Mouse (Mus musculus): ENCODE results near the gene Cpa4.

Cpa4 gene

DNA sequence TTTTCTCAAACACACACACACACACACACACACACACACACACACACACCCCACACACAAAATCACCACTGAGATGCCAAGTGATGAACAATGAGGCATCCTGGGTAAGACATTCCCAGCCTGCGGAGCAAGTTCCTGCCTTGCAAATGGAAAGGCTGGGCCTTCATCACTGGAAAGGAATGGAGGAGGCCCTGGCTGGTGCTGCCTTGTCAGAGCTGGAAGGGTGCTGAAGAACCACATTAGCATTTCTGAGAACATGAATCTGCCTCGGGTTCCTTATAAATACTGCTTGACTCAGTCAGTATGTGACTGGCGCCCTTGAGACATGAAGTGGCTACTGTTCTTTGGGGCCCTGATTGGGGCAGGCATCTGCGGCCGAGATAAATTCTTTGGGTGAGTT is at the start of gene Cpa4:
Gene Cpa4, plus strand, starts transcription at position 301 of the 400 bp plus-strand sequence.
- no peak for DNase-seq (ENCODE audit: low spot score)

DNA sequence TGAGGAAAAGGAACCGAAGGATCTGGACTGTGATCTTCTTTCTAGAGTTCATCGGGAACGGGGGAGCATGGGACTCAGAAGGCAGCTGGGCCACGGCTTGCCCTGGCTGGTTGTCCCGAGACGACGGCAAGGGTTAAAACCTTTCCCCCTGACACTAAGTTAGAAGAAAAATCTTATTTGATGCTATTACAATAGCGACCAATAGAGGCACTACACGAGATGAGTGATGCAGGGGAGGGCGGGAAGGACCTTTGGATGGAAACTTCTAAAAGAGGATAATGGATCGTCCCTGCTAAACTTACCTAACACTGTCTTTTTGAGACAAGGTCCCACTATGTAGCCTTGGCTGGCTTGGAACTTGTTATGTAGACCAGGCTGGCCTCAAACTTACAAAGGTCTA is 47.8 kb upstream of the Cpa4 start:
- DNase-seq (ENCODE audit: low spot score): no peak

DNA sequence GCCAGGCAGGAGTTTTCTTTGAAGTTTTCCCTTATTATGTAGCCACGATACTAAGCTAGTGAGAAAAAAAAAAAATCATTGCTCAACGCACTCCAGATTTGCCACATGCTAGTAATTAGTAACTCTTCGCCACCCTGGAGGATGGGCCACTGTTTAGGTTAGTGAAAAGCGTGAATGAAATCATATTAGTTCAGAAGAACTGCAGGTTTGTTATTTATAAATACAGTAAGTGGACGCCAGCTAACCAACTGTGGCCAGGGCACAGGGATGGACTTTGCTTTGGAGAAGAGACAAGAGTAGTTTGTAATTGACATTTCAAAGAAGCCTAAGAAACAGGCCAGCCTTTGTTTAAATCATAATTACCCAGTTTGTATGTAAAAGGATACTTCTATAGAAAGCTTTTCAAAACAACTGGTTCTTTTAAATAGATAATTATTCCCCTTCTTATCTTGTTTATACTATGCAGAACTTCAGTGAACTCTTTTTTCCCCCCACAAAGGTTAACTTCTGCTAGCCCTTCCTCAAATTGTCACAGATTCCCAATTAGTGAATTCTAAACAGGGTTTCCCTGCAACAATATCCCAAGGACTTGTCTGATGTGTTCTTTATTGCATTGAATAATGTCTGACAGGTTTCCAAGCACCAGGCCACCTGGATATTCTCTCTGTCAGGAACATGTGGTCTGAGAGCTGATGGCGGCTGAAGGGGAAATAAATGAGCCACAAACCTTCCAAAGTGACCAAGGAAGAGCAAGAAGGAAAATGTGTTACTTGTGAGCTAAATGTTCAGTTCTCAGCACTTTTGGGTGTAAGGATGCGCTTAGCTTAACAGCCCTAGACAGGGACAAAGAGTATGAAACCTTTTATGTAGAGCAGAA is 42.5 kb upstream of the Cpa4 start:
- DNase-seq (ENCODE audit: low spot score): no peak

DNA sequence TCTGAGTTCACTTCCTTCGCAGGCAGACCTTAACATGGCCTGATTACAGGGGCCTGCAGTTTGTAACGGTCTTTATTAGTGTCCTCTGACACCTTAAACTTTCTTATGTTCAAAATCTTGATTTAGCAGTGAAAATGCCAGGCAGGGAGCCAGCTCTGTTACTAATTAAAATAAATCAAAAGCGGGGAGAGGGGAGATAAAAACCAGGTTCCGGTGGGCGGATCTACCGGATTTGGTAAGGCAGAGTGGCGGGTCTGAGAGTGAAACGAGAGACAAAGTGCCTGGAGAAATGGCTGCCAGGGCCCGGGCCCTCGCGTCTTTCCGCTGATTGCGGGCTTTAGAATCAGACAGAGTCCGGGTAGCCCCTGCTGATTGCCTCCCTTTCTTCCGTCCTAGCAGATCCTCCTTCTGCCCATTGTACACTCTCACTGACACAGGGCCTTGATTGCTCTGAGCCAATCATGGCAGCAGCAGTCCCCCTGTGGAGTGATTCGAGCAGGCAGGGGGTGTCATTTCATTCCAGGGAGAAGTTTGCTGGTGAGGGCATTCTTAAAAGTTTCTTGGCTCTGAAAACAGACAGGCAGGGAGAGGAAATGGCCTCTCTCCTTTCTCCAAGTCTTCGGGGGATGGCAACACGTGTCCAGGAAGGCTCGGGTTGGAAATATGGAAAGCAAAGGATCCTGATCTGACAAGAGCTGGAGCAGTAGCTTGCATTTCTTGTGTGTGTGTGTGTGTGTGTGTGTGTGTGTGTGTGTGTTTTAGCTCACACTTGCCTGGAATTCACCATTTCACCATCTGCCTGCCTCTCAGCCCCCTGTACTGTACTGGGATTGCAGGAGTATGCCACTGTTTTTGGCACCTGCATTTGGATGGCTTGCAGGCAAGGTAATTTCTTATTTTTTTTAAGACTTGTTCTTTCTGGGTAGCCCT is 41.3 kb upstream of the Cpa4 start:
- peak; percentile 58 for DNase-seq (ENCODE audit: low spot score)

DNA sequence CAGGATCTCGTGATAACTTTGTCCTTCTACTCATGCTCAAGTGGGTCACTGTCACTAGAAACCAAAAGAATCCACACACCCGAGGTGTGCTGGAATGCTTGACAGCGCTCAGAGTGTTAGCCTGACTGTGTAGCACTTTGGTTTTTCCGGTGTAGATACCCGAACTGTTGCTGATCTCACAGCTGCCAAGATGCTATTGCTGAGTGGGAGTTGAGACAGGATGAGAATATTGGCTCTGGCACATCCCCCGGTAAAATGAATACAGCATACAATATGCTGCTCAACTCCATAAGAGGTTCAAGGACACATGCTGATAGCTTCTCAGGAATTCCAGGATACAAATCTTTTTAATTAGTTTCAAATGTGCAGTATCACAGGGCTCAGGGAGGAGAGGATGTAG is 39.4 kb upstream of the Cpa4 start:
- no peak for DNase-seq (ENCODE audit: low spot score)

DNA sequence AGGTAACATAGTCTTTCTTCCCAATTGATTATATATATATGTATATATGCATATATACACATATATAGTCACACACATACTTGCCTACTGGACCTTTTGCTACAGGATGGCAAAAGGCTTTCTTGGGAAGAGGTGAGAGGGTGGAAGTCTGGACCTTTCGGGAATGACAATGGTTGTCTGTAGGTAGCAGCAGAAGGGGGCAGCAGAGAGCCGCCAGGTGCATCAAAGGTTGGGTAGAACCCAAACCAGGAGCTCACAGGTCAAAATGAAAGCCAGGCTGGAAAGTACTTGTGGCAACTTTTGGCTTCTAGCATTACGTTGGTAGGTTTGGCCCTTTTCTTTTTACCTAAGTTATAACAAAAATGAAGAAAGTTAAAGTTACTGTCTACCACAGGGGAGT is 32.8 kb upstream of the Cpa4 start:
- DNase-seq (ENCODE audit: low spot score): peak; percentile 74

DNA sequence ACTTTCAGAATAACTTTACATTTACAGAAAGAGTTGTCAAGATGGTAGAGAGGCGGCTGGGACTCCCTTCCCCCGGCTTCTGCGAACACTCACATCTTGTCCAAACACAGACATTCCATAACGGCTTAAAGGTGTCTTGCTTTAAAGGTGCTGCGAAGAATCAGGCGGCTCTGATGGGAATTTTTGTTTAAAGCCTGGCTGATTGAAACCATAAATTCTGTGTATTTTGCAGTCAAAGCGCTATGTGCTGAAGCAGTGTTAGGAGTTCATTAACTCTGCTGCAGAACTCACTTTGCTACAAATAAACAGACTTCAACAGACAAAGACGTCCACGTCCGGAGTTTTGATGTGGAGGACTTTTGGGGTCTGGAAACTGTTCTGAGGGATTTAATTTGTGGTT is 29.9 kb upstream of the Cpa4 start:
- DNase-seq (ENCODE audit: low spot score): no peak

DNA sequence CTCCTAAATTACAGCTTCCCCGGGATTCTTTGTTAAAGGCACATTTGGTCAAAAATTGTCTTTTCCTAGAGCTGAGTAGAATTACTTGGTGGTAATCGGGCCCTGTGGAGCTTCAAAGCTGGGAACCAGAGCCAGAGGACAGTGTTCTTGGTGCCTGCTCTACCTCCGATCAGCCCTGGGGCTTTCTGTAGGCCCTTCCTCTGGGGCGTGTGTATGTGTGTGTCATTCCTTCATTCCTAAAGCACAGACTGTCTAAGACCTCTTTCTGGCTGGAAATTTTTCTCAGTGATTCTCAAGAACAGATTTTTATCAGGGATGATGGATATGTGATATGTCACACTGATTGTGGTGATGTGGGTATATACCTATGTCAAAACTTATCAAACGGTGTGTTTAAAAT is 29.4 kb upstream of the Cpa4 start:
- DNase-seq (ENCODE audit: low spot score): no peak

DNA sequence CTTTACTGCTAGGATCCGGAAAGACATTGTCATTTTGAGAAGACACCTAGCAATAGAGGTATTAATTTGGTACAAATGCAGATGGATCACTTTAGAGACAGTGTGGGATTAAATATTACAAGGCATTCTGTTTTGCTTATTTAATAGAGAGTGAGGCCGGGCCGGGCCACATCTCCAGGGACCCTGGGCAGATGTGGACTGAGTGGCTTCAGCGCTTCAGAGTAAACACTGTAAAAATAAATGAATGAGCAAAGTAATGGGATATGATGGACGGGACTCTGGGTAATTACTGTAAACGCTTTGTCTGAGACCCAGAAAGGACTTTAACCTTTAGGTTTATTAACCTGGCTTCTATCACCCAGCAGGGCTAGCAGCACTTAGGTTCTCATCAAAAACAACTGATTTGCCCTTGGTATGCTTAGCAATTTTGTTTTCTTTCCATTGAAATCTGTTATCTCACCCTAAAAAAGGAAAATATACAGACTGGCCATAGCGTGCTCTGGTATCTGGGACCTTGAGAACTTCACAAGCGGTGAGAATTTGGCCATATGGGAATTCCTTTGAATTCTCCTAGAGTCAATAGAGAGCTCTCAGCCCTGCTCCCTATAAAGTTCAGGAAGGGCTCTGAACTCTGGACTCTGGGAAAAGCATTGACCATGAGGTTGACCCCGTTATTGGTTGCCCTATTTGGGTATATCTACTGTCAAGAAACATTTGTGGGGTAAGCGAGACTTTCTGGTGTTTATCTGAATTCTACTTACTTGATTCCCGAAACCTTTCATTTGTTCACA is 27.0 kb upstream of the Cpa4 start, which contains the start of gene Cpa2:
Gene Cpa2, plus strand, starts transcription at position 574 of the 791 bp plus-strand sequence.
- no peak for DNase-seq (ENCODE audit: low spot score)

DNA sequence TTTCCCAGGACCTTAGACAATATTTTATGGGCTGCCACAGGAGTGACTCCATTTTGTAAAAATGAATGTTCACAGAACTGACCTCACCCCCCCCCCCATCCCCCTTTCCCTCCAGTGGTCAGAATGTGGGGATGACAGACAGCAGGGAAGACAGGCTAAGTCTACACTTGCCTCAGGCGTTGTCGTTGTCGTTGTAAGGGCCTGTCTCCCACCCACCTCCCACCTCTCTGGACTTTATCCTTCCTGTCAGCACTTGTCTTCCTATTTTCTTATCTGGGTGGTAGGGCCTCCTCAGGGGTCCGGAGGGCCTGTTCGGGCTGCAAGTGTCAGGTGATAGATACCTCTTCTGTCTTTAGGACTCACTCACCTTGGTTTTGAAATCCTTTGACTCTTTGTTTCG is 25.9 kb upstream of the Cpa4 start:
- no peak for DNase-seq (ENCODE audit: low spot score)

DNA sequence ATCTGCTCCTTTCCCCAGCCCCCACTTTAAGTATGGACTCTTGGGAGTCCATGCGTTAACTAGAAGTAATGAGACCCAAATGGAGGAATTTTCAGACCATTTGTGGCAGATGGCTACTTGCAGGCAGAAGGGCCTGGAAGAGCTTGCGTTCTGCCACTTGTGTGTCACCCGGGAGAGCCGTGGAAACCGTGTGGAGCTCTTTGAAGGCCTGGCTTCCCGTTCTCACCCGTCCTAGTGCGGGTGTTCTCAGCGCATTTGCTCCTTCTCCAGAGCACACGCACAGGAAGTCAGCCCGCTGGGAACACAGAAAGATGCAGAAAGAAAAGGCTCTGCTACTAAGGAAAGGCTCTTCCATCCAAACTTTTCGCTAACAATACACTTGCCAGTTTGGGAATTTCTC is 25.1 kb upstream of the Cpa4 start:
- DNase-seq (ENCODE audit: low spot score): no peak

DNA sequence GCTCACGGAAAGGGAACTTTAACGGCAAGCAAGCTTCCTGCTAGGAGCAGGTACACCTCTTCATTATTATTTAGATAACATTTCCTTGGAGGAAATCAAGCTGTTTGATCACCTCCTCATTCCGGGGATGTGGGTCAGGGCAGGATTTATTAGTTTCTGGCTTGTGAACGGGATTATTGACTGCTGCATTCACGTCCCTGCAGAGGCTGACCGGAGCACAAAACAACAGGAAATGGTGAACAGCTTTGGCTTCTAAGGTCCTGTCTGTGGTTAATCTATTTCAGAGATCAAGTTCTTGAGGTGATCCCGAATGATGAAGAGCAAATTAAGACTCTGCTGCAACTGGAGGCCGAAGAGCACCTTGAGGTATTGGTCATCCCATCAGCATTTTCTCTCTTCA is 24.3 kb upstream of the Cpa4 start:
- no peak for DNase-seq (ENCODE audit: low spot score)

DNA sequence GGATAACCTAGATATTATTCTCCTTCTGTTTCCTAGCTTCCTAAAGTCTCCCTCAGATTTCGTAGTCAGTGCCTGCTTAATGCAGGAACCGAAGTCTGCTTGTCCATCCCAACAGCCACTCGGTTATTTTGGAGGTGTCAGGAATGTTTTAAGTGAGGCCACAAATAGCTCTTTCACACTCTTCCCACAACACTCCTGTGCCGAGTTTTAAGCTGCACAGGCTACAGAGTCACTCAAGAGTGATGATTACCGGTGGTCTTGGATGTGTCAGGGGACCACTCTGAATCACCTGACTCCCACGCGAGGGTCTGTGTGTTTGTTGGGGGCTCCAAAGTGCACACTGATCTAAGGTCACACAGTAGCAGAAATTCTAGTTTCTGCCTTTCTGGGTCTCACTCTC is 22.5 kb upstream of the Cpa4 start:
- DNase-seq (ENCODE audit: low spot score): peak; percentile 28

DNA sequence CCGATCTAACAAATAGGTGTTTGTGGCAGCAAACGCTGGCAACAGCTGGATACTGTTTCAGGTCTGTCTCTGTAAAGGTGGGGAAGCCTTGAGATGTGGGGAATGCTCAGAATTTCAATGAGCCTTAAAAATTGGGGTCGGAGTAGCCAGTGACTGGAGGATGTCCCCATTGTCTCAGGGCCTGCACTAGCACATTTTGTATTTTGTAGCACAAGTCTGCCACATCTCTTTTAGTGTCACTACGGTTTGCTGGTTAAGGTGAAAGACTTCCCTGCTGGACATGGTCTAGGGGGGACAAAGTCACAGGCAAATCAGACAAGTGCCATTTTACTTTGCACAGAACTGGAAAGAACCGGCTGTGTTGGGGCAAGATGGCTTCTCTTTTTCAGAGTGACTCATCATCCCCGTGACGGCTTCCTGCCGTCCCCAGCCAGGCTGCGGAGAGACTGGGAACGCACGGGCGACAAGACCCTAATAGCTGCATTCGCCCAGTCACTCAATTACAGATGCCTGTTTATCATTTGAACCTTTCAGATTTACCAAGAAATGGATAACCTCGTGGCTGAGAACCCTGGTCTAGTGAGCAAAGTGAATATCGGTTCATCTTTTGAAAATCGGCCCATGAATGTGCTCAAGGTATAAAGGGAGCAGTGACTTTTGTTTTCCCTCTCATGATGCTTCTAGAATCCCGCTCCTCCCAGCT is 21.4 kb upstream of the Cpa4 start:
- DNase-seq (ENCODE audit: low spot score): peak; percentile 47

DNA sequence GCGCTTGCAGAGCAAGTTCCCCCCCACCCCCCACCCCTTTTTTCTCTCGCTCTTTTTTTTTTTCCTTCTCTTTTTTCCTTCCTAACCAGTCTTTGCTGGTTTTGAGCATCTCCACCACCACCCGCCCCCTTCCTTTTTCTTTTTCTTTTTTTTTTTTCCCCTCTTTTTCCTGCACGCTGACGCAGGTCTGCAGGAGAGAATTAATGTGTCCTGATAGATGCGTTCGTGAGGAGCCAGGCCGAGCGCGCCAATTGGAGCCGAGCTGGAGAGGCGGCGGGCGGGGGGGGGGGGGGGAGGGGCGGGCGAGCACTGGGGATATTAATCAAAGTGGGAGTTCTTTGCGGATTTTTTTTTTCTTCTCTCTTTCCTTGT is 20.9 kb upstream of the Cpa4 start:
- peak; percentile 59 for DNase-seq (ENCODE audit: low spot score)

DNA sequence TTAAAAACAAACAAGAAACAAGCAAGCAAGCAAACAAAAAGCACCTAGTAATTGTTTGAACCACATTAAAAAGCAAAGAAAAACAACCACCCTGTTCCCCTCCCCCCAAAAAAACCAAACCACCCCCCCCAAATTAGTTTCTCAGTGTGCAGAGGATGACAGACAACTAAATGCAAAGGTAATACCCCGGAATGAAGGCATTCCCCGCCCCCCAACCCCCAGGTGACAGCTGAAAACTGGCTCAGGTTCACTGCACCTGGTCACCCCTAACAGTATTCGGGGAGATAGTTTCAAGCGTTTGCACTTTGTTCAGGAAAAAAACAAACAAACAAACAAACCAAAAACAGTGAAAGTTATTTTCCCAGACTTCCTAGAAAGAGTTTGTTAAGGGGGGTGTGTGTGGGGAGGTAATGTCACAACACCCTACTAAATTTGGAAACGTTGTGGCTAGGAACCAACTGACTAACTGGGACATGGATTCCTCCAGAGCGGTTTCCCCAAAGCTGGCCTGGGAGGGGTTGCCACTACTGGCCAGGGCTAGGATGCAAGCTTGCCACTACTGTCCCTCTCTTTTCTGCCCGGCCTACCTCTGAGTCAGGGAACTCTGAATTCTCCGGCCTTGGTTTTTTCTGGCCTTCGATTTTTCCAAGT is 20.4 kb upstream of the Cpa4 start:
- no peak for DNase-seq (ENCODE audit: low spot score)

DNA sequence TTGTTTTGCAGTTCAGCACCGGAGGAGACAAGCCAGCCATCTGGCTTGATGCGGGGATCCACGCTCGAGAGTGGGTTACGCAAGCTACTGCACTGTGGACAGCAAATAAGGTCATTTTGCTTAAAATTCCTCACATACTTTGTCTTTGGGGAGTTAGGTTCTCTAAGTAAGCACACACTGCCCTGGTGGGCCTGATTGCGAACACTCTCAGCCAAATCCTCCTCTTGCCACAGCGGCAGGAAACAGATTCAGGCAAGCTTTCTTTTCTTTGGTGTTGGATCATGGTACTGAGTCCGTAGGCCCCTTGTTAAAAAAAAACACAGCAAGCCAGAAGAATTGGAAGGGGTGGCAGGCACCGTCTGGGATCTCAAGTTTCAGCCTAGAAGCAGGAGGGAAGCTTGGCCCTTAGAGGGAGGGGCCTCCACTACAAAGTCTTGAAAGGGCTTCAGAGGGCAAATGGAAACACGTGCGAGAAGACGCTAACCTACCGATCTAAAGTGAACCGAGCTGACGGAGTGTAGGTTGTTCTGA is 18.9 kb upstream of the Cpa4 start:
- DNase-seq (ENCODE audit: low spot score): peak; percentile 44

DNA sequence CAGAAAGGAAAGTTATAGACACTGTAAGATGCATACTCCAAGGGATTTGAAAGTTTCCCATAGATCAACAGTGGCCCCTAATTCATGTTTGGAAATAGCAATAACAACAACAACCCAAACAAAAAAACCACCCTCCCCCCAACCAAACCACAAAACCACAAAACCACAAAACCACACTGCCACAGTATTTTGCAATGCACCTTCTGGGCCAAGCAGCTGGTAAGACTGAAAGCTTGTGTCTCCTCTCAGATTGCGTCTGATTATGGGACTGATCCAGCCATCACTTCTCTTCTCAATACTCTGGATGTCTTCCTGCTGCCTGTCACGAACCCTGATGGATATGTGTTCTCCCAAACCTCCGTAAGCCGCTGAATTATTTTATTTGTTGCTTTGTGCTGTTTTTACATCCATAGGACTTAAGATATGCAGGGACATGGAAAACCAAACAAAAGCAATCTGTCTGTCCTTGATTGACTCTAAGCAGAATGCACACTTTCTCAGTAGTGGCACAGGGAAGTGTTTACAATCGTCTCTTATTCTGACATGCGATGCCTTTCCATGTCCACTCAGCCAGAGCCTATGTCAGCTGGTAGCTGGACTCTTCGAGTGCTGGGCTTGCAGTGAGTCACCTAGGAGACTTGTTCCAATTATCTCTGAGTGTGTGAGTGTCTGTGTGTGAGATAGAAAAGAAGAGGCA is 17.5 kb upstream of the Cpa4 start:
- no peak for DNase-seq (ENCODE audit: low spot score)

DNA sequence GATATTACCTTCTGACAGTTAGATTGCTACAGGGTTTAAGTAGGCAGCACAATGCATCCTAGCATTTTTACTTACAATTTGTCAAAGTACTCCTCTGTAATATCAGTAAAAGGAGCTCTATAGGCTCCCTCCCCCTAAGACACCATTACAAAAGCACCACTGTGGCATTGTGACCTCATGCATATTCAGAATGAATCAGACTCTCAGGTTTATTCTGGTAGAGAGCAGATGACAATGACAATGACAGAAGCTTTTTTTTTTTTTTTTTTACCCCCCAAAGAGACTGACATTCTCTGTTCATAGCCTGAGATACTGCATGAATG is 17.0 kb upstream of the Cpa4 start:
- no peak for DNase-seq (ENCODE audit: low spot score)
